Mouse (Mus musculus) C2C12 (cell line): ENCODE measurements at regions not wholly inside any gene's neighbourhood (a gene's known extent, or its start where the extent isn't known, plus 50 kb on each side); places are given as distances from the start of the nearest gene placed in this dataset.

ENCODE experiments used
- H3K27me3 ChIP-seq: one replicate; pipeline ENCODE4 v1.6.1; 2011; ENCODE audit not compliant: control insufficient read depth, insufficient read depth, insufficient read length
- H3K36me3 ChIP-seq: one replicate; pipeline ENCODE4 v1.6.1; 2011; ENCODE audit not compliant: control insufficient read depth, insufficient read depth
- H3K4me3 ChIP-seq: one replicate; pipeline ENCODE4 v1.5.1; 2011; ENCODE audit warnings: mild to moderate bottlenecking, control low read depth; ENCODE audit not compliant: poor library complexity, insufficient read depth, severe bottlenecking
- H3K79me2 ChIP-seq: one replicate; pipeline ENCODE4 v1.6.1; 2011; ENCODE audit not compliant: control insufficient read depth, insufficient read depth
- H3K79me3 ChIP-seq: one replicate; pipeline ENCODE4 v1.6.1; 2011; ENCODE audit warnings: low read depth, control low read depth
- H3ac ChIP-seq: one replicate; pipeline ENCODE3; 2011; ENCODE audit warnings: low read depth; ENCODE audit not compliant: control insufficient read depth, insufficient read length
- CEBPB ChIP-seq: IDR thresholded peaks from one replicate; pipeline ENCODE4 v1.6.1; 2011; ENCODE audit warnings: low read depth, mild to moderate bottlenecking, control low read depth, moderate library complexity
- CTCF ChIP-seq: IDR thresholded peaks from one replicate; pipeline ENCODE4 v1.5.1; 2011; ENCODE audit not compliant: control insufficient read depth, insufficient read depth, insufficient read length
- FOSL1 ChIP-seq: IDR thresholded peaks from one replicate; pipeline ENCODE4 v1.8.0; 2011; ENCODE audit warnings: mild to moderate bottlenecking, low read length; ENCODE audit not compliant: poor library complexity, insufficient read depth, severe bottlenecking
- MAX ChIP-seq: IDR thresholded peaks from one replicate; pipeline ENCODE4 v1.6.1; 2011; ENCODE audit warnings: mild to moderate bottlenecking, control low read depth
- MYOD1 ChIP-seq: IDR thresholded peaks from one replicate; pipeline ENCODE4 v1.6.1; 2011; ENCODE audit warnings: low read depth; ENCODE audit not compliant: control insufficient read depth, insufficient read length
- MYOG ChIP-seq: IDR thresholded peaks from one replicate; pipeline ENCODE4 v1.6.1; 2011; ENCODE audit not compliant: control insufficient read depth, insufficient read length; ENCODE audit errors: extremely low read depth
- USF1 ChIP-seq: IDR thresholded peaks from one replicate; pipeline ENCODE4 v1.6.1; 2011; ENCODE audit warnings: low read depth, mild to moderate bottlenecking, control low read depth, moderate library complexity

GRCm38 (mm10) chr10:42101096-42101495 lies 82.9 kb upstream of the Armc2 start:
- Histone ChIP-seq H3K27me3 (no peaks in the 10 kb centered on the region), H3K36me3 (no peaks in the 10 kb centered on the region), H3ac (no peak overlapping the region), H3K79me2 (no peaks in the 10 kb centered on the region), H3K79me3 (no peaks in the 10 kb centered on the region), H3K4me3 (no peak overlapping the region)
- peak; percentile 54 for TF ChIP-seq MYOD1
- TF ChIP-seq USF1 = no peak

- Histone ChIP-seq H3K79me3 (no peaks in the 10 kb centered on the region), H3K4me3 (no peak overlapping the region), H3ac (no peak overlapping the region), H3K79me2 (no peaks in the 10 kb centered on the region), H3K36me3 (no peaks in the 10 kb centered on the region), H3K27me3 (no peaks in the 10 kb centered on the region)
- TF ChIP-seq CTCF (no peak), MYOD1 (no peak), MYOG (no peak), MAX (no peak), FOSL1 (no peak), USF1 (no peak), CEBPB (no peak)
Measured at GRCm38 (mm10) chr10:42096924-42097323, 78.7 kb upstream of the Armc2 start.

- Histone ChIP-seq H3K79me2 (no peaks in the 10 kb centered on the region), H3K36me3 (no peaks in the 10 kb centered on the region), H3K27me3 (no peaks in the 10 kb centered on the region), H3K4me3 (no peak overlapping the region), H3K79me3 (no peaks in the 10 kb centered on the region), H3ac (no peak overlapping the region)
- TF ChIP-seq MAX (no peak), USF1 (no peak), CTCF (no peak), MYOD1 (no peak), CEBPB (no peak), MYOG (no peak)
Measured at GRCm38 (mm10) chr10:42095986-42096385, 77.7 kb upstream of the Armc2 start.

- no peak overlapping the region for H3ac ChIP-seq
- no peak overlapping the region for H3K4me3 ChIP-seq
- H3K27me3 ChIP-seq = no peaks in the 10 kb centered on the region
- H3K79me3 ChIP-seq = no peaks in the 10 kb centered on the region
- H3K36me3 ChIP-seq = no peaks in the 10 kb centered on the region
- no peaks in the 10 kb centered on the region for H3K79me2 ChIP-seq
- TF ChIP-seq MYOD1 = no peak
- no peak for TF ChIP-seq FOSL1
- no peak for TF ChIP-seq MAX
- TF ChIP-seq CEBPB = no peak
- TF ChIP-seq CTCF = no peak
- no peak for TF ChIP-seq USF1
- TF ChIP-seq MYOG = no peak
Measured at GRCm38 (mm10) chr10:42094274-42095000, 76.2 kb upstream of the Armc2 start.

- no peaks in the 10 kb centered on the region for H3K79me2 ChIP-seq
- TF ChIP-seq MYOG (no peak), MYOD1 (no peak), MAX (no peak), CTCF (no peak), USF1 (no peak), FOSL1 (no peak), CEBPB (no peak)
Measured at GRCm38 (mm10) chr10:42093176-42093759, 75.0 kb upstream of the Armc2 start.

GRCm38 (mm10) chr10:42092500-42092899 lies 74.3 kb upstream of the Armc2 start:
- Histone ChIP-seq H3K27me3 (no peaks in the 10 kb centered on the region), H3K79me2 (no peaks in the 10 kb centered on the region), H3K4me3 (no peak overlapping the region), H3K79me3 (no peaks in the 10 kb centered on the region), H3K36me3 (no peaks in the 10 kb centered on the region), H3ac (no peak overlapping the region)
- TF ChIP-seq CTCF = no peak
- no peak for TF ChIP-seq MYOG
- TF ChIP-seq USF1 = no peak
- TF ChIP-seq MYOD1 = no peak
- TF ChIP-seq FOSL1 = no peak
- no peak for TF ChIP-seq MAX
- no peak for TF ChIP-seq CEBPB

More at GRCm38 (mm10) chr10:42093176-42093759, 75.0 kb upstream of the Armc2 start:
- Histone ChIP-seq H3K36me3 (no peaks in the 10 kb centered on the region), H3K4me3 (no peak overlapping the region), H3K79me3 (no peaks in the 10 kb centered on the region), H3ac (no peak overlapping the region), H3K27me3 (no peaks in the 10 kb centered on the region)
